Mouse (Mus musculus) layer of hippocampus, adult 9-10 months (tissue): ENCODE measurements at regions not wholly inside any gene's neighbourhood (a gene's known extent, or its start where the extent isn't known, plus 50 kb on each side); places are given as distances from the start of the nearest gene placed in this dataset.

ENCODE experiments used
- DNase-seq: peaks from one replicate; pipeline ENCODE4 v3.0.0; 2022; ENCODE audit warnings: low spot score

DNA sequence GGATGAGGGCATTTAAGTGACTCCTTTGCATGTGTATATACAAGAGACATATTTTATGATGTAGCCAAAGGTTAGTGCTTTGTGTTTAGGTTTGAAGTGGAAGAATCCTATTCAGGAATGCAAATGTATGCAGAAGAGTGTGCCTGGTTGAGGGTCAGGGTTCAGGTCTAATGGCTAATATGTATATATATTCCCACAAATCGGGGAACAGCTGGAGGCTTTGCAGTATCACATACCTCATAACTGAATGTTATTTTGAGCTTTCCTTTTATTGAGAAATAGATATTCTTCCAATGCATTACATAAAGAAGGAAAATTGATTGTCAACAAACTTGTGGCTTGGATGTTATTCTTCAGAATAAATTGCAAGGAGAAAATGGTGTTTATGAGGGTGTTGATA, 239.9 kb downstream of the Fam173b start:
- no peak for DNase-seq

DNA sequence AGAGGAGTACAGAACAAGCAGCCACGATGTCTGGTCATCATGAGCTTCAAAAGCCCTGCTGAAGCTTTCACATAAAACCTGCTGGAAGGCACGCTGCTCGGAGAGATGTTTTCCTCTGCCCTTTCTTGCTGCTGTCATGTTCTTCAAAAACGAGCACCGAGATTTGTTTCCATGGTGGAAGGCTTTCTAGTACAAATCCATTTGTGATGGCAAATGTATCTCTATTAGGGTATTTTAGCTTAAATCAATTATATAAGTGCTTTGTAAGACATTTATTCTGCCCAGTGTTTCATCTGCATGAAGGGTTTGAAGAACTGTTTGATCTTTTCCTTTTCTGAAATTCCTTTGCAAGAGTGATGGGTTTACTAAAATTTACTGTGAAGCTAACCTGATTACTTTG, 253.1 kb downstream of the Fam173b start:
- DNase-seq = no peak

DNA sequence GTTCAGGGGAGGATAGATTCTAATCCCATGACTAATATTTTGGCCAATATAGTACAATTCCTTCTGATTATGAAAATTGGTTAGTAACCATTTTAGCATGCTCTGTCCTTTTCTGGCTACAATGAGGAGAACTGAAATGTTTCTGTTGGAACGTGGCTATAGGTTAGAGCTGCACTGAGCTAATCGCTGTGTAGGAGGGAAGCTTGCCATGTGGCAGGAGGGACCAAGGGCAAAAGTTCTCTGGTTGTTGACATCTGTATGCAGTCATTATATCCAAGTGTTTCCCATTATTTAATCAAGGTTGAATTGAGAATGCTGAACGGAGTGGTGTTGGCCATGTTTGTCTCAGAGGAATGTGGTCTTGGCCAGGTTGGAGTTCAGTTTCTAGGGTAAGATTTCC, 253.5 kb downstream of the Fam173b start:
- no peak for DNase-seq

DNA sequence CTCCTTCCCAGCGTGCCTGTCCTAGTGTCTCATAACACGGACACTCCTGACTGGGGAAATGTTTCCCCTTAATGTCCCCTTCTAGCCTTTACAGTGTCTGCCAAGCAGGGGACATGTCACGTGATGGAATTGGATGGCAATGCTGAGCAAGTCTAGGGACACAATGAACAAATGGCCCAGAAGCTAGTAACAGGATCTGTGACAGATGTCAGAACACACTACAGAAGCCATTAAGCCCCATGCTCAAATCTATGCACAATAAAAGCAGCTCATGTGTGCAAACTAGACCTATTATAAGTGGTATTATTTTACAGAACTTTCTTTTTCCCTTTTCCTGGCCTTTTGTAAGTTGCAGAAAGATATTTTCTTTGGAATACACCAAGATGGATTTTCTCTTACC, 267.4 kb downstream of the Fam173b start:
- DNase-seq = no peak

DNA sequence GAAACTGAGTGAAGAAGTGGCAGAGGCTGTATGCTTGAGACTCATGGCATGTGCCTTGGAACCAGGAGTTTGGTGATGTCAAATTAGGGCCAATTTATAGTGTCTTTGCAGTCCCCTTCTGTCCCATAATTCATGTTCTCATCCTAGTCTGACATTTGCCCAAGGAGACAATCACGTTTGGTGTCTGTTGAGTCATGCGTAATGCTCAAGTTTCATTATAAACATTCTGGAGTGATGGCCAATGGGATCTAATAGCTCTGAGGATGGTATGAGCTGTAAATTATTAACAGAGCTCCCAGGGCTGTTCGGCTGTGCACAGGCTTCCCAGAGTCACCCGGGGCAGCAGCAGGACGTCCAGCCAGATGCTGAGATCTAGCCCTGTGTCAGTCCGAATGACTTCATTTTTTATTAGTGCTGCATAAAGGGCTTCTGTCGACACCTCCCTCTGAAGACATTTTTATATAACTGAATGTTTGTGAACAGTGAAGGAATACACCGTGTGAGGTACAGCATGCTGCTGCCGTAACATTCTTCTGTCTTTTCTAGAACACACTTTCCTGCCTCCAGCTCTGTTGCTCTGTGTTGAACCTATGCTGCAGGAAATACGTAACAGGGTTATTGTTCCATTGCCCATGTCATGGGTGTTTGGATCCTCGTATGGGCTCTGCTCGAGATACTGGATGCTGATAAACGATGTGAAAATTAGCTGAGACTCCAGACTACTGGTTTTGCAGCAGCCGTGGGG, 268.2 kb downstream of the Fam173b start:
- DNase-seq = no peak

DNA sequence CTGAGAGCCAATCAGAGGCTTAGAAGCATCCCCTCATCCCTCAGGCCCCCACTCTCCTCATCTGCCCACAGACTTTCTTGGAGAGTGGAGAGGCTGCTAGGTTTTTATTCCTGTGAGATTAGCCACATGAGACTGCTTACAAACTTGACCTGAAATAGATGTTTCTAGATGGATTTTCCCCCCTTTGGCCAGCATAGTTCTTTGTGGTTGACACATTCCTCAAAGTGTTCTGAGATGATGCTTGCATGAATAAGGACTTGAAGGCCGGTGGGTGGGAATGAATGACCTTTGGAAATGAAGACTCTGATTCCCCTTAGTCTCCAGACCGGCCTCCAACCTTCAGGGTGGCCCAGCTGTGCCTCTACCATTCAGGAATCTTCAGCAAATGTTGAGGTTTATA, 273.8 kb downstream of the Fam173b start:
- DNase-seq = no peak

DNA sequence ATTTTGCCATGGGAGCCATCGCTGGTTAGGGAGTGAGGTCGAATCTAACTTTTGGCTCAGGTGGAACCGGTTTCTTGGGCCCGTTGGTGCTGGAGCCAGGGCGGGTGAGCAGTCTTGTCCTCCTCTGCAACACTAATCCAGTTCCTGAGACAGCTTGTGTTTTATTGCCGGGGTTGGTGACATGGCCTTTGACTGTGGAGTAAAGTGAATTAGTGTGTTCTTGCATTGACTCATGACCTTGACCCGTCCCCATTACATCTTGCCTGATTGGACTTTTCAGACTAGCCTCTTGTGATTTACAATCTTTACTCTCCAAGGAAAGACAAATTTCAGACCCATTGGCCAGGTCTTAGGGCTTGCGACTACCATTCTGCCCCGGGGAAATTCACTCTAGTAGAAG, 278.8 kb downstream of the Fam173b start:
- no peak for DNase-seq

DNA sequence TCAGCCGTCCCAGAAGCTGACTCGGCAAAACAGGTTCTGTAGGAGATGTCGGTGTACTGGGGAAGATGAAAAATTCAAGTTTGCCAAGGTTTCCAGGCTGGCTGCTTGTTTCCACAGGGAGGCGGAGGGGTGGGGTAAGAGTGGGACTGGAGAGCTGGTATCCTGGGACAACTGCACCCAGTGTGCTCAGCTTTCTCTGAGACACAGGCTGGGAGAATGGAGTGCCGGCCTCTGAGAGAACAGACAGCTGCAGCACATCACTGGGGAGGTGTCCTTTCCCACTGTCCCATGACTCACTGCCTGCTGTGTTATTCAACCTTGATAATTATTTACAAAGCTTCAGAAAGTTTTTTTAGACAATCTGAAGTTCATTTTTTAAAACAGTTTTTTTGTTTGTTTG, 280.7 kb downstream of the Fam173b start:
- DNase-seq = no peak

DNA sequence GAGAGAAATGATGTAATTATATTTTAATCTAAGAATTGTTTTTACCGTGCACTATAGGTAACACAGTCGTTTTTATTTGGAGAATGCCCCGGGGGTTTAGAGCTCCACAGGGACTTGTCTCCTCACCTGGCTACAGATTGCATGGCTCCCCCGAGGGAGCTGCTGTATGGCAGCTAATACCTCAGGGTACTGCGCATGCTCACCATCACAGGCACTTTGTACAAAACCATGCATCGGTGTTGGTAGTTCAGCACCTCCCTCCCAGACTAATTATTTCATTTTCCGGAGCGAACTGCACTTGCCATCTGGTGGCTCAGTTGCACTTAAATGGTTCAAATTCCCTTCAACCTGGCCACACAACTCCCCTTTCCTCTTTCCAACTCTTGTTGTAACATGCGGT, 281.9 kb downstream of the Fam173b start:
- no peak for DNase-seq

DNA sequence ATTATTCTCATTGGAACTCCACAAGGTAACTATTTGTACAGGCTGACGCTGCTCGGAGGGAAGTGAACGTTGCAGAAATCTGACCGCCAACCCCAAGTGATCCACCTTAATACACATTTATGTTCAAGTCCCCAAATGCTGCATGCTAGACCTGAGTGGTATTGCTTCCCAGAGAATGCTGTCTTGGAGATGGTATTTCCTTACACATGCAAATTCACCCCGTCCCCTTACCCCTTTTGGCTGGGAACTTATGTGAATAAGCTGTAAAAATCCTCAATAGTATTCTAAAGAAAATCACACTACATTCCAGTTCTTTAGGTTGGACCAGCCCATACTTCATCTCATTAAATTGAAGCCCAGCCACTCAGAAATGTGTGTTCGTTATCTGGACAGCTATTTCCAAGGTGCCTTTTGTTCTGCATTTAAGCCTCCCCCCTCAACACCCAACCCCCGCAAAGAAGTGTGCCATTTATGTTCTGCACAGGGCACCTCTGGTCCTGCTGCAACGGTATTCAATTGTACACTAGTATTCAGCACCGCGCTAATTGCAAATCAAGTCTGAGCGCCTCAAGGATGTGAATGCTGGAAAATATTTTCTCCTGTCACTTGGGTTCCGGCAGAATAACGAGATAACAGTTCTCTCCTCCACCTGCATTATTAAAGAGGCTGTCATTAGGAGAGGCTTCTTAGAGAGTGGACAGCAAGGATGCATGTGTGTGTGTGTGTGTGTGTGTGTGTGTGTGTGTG, 278.0 kb upstream of the Tas2r119 start:
- no peak for DNase-seq

DNA sequence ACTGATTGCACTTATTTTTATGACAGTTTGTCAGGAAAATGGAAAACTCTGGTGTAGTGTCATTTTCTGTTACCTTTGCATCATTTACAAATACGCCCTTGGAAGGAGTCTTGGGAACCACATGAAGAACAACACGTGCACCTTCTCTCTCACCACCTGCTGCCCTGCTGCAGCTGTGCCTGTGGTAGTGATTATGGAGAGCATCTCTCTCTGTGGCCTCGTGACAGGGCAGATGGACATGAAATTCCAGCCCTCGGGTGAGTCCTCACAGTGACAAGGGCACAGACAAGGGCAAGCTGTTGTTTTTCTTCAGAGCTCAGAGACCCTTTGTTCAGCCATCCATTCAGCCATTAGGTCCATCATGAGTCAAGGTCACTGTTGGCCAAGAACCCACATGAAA, 276.8 kb upstream of the Tas2r119 start:
- DNase-seq = no peak

DNA sequence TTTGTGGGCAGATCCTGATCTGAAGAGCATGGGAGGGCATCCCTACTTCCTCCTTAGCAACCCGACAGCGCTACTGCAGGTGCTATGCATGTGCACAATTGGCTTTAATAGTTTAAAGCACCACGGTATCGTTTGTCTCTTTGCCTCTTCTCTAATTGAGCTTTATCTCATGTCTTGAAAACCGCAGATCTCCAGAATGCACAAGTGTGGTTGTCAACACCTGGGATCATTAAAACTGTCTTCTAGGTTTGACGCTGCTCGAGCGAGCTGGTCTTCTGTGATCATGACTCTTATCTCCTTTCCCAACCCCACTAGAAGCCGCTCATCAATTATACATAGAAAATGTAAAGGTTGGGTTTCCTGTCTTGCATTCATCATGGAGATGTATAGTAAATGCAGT, 268.7 kb upstream of the Tas2r119 start:
- no peak for DNase-seq

DNA sequence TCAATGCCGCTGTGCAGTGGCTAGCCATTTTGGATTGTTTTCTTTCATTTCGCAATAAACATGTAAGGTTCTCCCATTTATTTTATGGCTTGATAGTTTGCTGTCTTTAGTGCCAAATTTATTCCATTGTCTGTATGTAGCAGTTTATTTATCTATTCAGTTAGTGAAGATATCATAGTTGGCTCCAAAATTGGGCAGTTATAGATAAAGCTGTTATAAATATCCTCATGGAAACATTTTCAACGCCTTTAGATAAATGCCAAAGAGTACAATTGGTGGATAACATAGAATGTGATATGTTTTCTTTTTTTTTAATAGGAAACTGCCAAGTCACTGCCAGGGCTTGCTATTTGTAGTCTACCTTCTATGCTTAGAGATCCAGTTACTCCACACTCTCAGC, 265.1 kb upstream of the Tas2r119 start:
- no peak for DNase-seq

DNA sequence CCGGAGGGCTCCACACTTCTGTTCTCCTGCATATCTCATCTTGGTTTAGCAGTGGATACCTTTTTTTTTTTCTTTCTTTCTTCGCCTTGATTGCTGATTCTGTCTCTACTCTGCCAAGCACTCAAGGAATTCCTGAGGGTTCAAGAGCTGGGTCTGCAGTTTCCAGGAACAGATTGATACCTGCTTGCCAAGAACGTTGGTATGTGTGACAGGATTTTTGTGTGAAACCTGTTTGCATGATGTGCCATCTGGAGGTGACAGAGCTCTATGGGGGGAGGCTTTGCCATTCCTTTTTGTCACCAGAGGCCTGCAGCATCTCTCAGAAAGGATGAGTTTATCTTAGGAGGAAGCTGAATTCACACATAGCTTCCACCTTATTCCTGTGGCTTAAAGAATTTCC, 255.6 kb upstream of the Tas2r119 start:
- no peak for DNase-seq

DNA sequence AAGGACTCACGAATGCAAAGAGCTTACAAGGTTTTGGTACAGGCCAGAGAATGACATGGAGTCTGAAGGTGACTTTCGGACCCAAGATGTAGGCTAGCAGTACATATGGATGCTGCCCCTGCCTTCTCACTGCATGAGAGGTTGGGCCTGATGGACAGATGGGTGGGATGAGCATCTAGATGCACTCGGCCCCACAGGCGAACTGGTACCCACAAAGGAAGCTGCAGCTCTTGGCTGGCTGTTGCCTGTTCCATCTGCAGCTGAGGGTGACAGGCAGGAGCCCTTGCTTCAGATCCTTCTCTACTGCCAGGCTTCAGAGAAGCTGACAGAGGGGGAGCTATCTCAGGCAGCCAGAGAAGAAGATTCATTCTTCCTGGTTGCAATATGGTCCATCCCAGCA, 216.8 kb upstream of the Tas2r119 start:
- DNase-seq = no peak

DNA sequence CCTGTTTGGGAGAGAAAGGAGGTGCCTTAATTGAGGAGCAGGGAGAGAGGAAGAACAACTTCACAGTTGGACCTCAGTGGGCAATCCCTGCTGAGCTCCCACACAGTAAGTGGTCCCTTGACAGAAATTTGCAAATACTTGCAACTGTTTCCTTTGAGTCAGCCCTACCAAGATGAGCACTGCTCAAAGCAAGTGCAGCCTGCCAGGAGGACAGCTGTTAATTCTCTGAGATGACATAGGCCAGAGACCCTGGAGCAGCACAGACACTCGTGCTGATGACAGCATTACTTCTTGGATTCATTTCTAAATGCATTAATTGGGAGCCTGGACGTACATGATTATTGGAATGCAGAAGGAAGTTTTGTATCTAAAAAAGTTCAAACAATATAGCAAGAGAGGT, 215.1 kb upstream of the Tas2r119 start:
- no peak for DNase-seq

DNA sequence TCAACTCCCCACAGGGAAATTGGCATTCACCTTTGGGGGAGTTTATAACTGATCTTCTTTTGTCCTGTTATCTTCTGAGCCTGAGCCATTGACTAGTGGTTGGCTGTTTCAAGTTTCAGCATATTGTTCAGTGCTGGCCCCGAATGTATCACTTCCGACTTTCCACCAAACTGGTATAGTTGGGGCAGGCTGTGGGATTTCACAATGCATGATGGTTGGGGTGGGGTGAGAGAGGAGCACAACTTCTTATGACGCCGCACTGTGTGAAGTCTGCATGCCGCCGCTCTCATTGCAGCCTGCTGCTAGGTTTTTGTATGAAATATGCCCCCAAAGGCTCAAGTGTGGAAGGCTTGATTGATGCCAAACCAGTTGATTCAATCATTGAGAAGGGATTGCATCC, 212.2 kb upstream of the Tas2r119 start:
- no peak for DNase-seq

DNA sequence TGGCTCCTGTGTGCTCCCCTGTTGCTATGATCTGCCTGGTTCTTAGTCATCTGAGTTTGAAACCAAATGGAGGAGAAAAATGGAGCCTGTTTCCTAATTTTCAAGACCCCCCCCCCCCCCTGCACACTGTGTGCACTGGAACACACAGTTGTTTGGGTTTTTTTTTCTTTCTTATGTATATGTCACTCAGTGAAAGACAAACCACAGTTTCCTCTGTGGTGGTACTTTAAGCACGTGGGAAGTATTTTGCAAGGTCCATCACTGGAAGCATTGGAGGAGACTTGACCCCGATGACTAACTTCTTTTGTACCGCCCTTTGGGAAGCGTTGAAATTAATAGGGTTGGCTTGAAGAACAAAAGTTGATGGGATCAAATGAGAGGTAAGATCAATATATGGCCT, 211.5 kb upstream of the Tas2r119 start:
- DNase-seq = no peak

DNA sequence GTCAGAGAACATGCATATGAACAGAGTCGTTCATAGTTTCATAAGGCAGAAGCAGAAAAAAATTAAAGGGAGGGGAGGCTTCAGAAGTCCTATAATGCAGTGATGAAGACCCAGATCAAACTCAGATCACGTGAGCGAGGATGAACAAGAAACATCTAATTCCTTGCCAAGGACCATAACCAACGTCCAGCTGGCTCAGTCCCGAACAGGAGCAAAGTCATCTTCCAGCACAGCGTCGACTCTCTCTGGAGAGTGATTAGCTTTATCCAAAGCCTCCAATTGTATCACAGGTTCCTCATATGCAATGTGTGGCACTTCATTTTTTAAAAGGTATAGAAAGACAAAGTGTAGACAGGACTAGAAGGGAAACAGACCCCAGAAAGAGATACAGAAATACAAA, 204.2 kb upstream of the Tas2r119 start:
- no peak for DNase-seq

DNA sequence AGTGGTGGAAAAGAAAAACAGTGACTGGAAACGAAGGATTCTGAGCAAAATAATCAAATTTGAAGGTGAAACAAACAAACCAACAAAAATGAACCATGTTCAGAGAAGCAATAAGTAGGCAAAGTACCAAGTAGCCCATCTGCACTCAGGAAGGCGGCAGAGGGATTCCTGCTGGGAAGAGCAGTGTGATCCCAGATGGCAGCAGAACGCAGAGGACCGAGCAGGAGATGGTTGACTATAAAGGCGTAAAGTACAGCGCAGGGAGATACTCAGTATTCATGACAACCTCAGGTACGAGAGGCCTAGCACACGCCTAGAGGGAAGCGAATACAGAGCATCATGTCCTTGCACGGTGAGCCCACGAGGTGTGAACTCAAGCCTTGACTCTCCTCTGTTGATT, 203.2 kb upstream of the Tas2r119 start:
- DNase-seq = peak; percentile 38

DNA sequence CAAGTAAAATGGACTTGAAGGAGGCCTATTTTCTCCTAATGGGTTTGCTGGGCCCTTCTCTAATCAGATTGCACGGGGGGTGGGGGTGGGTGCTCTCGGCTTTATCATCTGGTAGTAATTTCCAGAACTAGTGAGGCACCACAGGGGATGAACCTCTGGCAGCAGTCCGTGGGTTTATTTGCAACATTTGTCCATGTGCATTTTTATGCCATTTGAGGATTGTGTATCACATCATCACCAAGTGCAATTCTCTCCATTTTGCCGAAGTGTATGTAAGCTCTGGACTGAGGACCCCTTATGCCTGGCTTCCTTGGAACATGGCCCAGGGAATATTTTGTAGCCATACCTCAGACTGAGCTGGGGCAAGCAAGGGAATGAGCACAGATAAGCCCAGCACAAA, 200.6 kb upstream of the Tas2r119 start:
- DNase-seq = no peak

DNA sequence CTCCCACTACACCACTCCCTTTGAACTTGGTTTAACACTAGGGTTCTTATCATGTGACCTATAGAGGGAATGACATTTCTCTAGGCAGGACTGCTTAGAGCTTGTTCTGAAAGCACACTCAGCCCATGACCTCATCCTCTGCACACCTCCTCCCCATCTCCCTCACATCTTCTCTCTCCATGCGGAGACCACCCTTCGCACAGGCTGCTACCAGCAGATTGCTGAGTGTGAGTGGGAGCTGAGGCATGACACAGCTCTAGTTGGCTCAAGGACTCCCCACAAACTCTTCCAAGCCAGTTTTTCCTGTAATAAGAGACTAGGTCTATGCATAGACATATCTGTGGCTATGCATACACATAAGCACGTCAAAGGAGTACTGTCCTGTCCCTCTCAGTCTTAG, 199.5 kb upstream of the Tas2r119 start:
- DNase-seq = no peak

DNA sequence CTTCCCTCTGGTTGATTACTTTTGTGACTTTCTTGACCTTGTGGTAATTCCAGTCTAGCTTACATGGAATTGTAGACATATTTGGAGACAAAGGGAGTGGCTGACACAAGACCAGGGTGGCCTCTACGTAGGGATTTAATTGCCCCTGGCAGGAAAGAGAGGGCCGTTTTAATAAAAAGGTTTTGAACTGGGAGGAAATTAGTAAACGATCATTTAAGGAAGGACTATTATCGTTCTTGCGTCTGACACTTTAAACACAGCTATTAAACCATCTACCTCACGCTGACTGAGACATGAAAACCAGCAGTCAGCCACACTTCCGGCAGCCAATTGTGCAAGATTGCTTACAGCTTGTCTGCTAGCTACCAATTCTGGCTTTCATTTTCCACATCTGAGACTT, 197.1 kb upstream of the Tas2r119 start:
- DNase-seq = no peak

DNA sequence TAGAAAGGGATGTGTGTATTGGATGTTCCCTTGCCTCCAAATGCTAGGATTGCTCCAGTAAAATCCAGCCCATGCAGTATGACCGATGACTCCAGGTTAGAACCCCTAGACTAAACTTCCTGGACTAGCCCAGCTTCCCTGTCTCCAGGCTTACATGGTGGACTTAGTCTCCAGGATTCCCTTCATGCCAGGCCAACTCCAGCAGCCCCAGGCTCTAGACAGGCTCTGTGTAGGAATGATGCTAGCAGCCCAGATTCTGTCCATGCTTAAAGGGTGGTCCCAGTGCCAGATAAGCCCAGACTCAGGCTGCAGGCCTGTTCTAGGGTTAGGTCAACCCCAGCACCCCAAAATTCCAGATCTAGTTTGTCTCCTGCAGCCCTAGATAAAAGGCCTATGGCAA, 196.3 kb upstream of the Tas2r119 start:
- no peak for DNase-seq
